Mouse (Mus musculus): ENCODE measurements around the gene Snx9. TPM values are rescaled to one million over a fixed set of nuclear protein-coding genes. Genes with fewer than 3 reads are reported as not detected.
A peak's percentile ranks its signal among the peaks of the same experiment; 100 is the strongest.

Gene Snx9
- polyA plus RNA-seq, 1 experiment from 2014 or later: 12.9 TPM

DNA sequence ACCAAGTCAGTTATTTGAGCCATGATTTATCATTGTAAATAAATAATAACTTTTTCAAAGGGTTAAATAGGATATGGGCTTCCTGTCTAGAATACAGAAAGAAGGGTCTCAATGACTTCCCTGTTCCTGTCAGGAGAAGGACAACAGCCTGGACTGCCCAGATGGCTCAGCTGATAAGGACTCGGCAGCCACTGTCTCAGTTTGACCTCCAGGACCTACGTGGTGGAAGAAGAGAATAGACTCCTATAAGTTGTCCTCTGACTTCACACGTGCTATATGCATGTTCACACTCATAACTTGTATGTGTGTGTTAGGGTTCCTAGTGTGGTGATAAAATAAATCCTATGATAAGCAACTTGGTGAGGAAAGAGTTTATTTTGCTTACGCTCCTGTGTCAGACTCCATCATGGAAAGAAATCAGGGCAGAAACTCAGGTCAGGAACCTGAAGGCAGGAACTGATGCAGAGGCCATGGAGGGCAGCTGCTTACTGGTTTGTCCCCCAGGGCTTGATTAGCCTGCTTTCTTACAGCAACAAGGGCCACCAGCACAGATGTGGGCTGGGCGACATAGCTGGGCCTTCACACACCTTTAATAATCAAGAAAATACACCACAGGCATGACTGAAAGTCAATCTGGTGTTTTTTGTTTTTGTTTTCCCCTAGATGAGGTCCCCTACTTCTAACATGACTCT, 1.4 kb upstream of the Snx9 start:
- H3K4me1 ChIP-seq: peaks cover 34% of the 10 kb centered on the region
- H3K4me3 ChIP-seq: no peak overlapping the region
- H3K27me3 ChIP-seq (ENCODE audit: poor library complexity, severe bottlenecking): no peaks in the 10 kb centered on the region
- DNase-seq (ENCODE audit: extremely low spot score, low spot score): no peak
- peak overlapping the region; percentile 99 for H3K27ac ChIP-seq
- no peaks in the 10 kb centered on the region for H3K9me3 ChIP-seq
- 89% methylated on average over 5 of the region's 5 CpGs for WGBS
- H3K36me3 ChIP-seq (replicated peaks): no peaks in the 10 kb centered on the region

DNA sequence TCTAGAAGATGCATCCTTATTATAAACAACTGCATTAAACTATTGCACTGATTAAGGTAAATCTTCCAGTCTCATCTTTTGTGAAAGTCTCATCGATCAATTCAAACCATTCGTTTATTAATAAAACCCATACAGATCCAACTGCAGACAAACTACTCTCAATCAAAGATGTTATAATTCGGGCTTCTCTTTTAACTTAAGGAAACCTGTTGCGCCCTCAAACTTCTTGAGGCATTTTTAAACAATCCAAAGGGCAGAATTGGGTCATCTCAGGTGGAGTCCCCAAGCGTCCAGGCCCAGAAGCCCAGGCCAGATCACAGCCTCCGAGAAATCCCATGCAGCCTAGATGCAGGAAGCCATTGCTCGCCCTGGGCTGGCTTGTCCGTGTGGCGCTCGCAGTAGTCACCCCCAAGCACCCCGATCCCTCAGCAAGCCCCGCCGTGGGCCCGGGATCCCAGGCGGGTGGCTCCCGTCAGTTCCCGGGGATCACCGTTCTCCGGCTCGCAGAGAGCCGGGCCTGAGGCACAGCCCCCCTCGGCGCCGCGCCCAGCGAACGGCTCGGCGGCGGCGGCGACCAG, 490 bp upstream of the Snx9 start:
- WGBS: 6% methylated on average over 32 of the region's 32 CpGs
- H3K27ac ChIP-seq: peak overlapping the region; percentile 99
- peaks cover 42% of the 10 kb centered on the region for H3K4me1 ChIP-seq
- no peaks in the 10 kb centered on the region for H3K36me3 ChIP-seq (replicated peaks)
- H3K4me3 ChIP-seq: peak overlapping the region; percentile 84
- peak; percentile 69 for DNase-seq (ENCODE audit: extremely low spot score, low spot score)
- no peaks in the 10 kb centered on the region for H3K27me3 ChIP-seq (ENCODE audit: poor library complexity, severe bottlenecking)
- no peaks in the 10 kb centered on the region for H3K9me3 ChIP-seq

DNA sequence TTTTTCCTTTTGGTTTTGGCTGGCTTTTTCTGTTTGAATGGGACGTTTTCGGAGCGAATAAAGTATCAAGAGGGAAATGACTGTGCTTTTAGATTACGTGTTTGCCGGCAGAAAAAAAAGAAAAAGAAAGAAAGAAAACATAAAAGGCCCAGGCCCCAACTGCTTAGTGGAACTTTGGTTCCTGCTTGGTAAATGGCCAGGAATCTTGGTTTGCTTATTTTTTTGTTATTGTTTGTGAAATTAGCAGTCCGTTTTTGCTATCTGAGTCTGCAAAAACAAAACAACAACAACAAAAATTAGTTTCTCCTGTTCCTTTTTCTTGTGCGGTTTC, 779 bp downstream of the Snx9 start:
- Histone ChIP-seq H3K27ac (peak overlapping the region; percentile 99), H3K4me1 (peaks cover 49% of the 10 kb centered on the region), H3K27me3 (ENCODE audit: poor library complexity, severe bottlenecking) (no peaks in the 10 kb centered on the region), H3K4me3 (peak overlapping the region; percentile 84), H3K36me3 (replicated peaks) (no peaks in the 10 kb centered on the region), H3K9me3 (no peaks in the 10 kb centered on the region)
- WGBS: under 1% methylated on average over 7 of the region's 7 CpGs
- DNase-seq (ENCODE audit: extremely low spot score, low spot score): no peak

DNA sequence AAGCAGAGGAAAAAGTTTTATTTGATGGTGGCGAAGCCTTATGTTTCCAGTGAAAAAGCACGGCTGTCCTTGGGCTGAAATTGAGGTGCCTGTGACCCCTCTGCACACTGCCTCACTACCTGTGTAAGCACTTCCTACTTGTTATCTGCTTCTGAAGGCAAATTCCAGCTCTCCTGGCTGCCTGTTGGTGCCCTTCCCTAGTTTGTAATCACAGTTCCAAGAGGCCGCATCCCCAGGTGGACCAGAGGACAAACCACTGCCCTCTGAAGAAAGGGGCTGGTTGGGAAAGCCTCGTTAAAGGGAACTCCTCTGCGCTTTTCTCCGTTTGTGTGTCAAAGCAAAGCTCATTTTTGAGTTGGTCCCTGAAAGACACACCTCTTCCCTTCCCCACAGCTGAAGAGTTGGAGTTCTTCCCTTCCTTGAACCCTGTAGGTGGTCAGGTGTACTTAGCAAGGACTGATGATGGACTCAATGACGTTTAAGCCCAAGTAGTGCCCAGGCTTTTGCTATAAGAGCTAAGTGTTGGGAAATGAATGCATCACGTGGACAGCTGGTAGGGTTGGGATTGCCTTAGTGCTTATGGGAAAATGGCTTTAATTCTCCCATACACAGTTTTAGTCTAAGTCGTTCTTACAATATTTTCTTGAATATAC, 2.0 kb downstream of the Snx9 start:
- Histone ChIP-seq H3K27ac (no peak overlapping the region), H3K4me3 (peak overlapping the region; percentile 84; the same call in 1 of the 2 replicates), H3K27me3 (ENCODE audit: poor library complexity, severe bottlenecking) (no peaks in the 10 kb centered on the region), H3K36me3 (replicated peaks) (no peaks in the 10 kb centered on the region), H3K4me1 (peaks cover 49% of the 10 kb centered on the region), H3K9me3 (no peaks in the 10 kb centered on the region)
- 75% methylated on average over 9 of the region's 9 CpGs for WGBS
- no peak for DNase-seq (ENCODE audit: extremely low spot score, low spot score)

DNA sequence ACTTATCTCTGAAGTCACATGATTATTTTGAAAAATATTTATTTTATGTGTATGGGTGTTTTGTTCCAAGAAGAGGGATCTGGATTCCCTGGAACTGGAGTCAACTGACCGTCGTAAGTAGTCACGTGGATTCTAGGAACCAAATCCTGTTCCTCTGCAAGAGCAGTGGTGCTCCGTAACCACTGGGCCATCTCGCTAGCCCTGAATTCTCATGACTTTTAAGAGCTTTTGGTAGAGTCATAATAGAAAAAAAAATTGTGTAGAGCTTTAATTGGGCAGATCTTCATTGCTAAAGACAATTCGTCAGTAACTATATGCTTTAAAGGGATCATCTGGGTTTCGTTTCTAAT, 2.5 kb downstream of the Snx9 start:
- 96% methylated on average over 7 of the region's 7 CpGs for WGBS
- Histone ChIP-seq H3K9me3 (no peaks in the 10 kb centered on the region), H3K4me1 (peaks cover 49% of the 10 kb centered on the region)

DNA sequence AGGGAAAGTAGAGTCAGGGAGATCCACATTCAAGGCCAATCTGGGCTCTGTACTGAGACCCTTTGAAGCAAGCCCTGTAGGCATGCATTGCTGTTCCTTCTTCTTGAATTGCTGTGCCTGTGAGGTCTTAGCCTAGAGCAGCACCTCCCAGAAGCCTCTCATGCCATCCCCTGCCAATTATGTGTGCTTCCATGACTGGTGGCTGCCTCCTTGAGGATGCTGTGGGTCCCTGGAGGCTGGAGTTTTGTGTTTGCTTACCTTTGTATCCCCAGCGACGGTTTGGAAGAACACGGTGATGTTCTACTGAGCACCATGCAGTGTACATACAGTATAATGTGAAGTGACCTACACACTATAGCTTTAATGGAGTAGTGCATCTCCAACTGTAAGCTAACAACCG, 4.2 kb downstream of the Snx9 start:
- Histone ChIP-seq H3K4me1 (peaks cover 54% of the 10 kb centered on the region), H3K36me3 (replicated peaks) (no peaks in the 10 kb centered on the region), H3K4me3 (no peak overlapping the region), H3K9me3 (no peaks in the 10 kb centered on the region), H3K27me3 (ENCODE audit: poor library complexity, severe bottlenecking) (no peaks in the 10 kb centered on the region), H3K27ac (no peak overlapping the region)
- WGBS: 90% methylated on average over 4 of the region's 4 CpGs
- DNase-seq (ENCODE audit: extremely low spot score, low spot score): no peak

More for the DNA sequence above, 2.5 kb downstream of the Snx9 start:
- Histone ChIP-seq H3K4me3 (no peak overlapping the region), H3K27me3 (ENCODE audit: poor library complexity, severe bottlenecking) (no peaks in the 10 kb centered on the region), H3K36me3 (replicated peaks) (no peaks in the 10 kb centered on the region), H3K27ac (no peak overlapping the region)
- no peak for DNase-seq (ENCODE audit: extremely low spot score, low spot score)

DNA sequence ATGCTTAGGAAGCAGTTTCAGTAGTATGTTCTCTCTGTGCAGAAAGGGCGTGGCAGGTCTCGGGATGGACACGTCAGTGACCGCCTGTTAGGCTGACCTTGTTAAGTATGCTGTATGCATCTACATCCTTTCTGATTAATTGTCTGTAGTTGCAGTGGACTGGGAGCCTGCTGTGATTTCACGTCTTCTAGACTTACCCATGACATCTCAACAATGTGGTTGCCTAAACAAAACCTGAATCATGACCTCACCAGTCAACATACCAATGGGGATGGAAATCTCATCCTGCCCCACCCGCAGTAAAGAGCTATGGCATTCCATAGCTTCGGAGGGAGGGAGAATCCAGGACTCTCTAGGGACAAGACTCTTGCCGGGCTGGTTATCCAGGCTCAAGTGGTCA, 5.0 kb downstream of the Snx9 start:
- no peak for DNase-seq (ENCODE audit: extremely low spot score, low spot score)
- H3K36me3 ChIP-seq (replicated peaks): no peaks in the 10 kb centered on the region
- H3K4me1 ChIP-seq: peaks cover 49% of the 10 kb centered on the region

DNA sequence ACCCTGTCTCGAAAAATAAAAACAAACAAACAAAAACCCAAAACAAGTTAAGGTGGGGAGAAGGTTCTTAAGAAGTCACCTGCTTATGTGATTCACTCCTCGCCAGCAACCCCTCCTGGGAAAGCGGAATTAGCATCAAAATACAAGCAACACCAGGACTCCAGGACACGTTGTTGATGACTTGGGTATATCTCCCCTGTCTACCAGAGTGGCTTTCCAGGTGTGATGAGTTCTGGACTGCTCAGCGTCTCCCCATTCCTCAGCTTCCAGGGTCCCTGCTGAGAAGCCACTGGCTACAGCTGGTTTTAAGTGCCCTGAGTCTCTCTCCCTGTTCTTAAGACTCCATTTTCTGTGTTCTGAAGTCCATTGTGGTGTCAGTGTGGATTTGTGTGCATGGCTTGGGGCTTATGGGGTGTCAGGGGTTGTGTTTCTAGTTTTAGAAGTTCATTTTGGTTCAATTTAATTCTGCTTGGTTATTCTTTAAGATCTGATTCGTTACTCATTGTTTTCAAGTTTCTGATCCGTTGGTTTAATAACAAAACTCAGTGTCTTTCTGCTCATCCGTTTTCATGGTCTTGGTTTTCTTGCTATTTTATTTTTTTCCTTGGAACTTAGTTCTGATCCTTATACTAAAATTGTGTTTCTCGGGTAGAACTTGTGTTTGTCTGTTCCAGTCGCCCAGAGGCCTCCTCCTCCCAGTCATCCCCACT, 7.7 kb downstream of the Snx9 start:
- Histone ChIP-seq H3K4me1 (peaks cover 40% of the 10 kb centered on the region), H3K4me3 (peak overlapping the region; percentile 35), H3K9me3 (no peaks in the 10 kb centered on the region), H3K27ac (peak overlapping the region; percentile 82), H3K27me3 (ENCODE audit: poor library complexity, severe bottlenecking) (no peaks in the 10 kb centered on the region), H3K36me3 (replicated peaks) (0 out of 2 replicates have a peak, but pooled peaks cover 2% of the 10 kb centered on the region)
- DNase-seq (ENCODE audit: extremely low spot score, low spot score): no peak
- 69% methylated on average over 10 of the region's 10 CpGs for WGBS

More for the DNA sequence above, 5.0 kb downstream of the Snx9 start:
- H3K4me3 ChIP-seq: no peak overlapping the region
- 84% methylated on average over 8 of the region's 8 CpGs for WGBS
- no peak overlapping the region for H3K27ac ChIP-seq
- no peaks in the 10 kb centered on the region for H3K9me3 ChIP-seq
- no peaks in the 10 kb centered on the region for H3K27me3 ChIP-seq (ENCODE audit: poor library complexity, severe bottlenecking)

DNA sequence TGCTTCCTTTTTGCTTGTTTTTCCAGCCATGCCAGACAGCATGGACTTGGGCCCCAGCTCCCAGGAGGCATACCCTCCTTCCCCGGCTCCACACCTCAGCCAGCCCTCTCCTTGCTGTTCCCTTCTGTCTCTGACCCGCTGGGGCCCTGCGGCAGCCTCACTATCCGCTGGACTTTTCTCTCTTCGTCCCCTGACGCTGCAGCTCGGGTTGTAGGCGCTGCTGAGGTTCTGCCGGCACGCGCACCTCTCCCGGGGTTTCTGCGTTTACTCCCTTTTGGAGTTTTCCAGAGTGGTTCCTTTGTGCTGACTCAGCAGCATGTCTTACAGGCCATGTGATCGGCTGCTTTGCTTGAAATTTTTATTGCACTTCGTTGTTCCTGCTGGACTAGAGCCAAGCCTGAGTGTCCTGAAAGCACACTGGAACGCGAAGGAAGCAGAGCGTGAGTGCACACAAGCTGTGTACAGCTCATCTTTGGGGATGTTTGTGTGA, 8.3 kb downstream of the Snx9 start:
- H3K4me3 ChIP-seq: peak overlapping the region; percentile 35

DNA sequence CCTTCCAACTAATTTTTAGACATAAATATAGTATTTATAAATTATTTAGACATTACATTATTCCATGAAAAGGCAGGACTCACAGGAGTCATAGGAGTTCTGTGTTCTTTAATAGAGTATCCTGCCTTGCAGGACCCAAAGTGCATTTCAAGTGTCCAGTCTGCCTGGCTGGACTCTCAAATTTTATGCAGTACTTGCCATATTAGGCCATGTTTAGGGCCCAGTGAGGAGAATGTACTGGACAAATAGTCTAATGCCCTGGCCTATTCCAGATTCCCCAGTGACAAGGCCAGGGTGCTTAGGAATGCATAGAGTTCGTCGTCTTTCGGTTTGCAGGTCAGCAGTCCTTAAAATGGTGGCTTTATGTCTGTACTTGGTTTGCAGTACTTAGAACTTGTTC, 8.9 kb downstream of the Snx9 start:
- DNase-seq (ENCODE audit: extremely low spot score, low spot score): no peak
- Histone ChIP-seq H3K9me3 (no peaks in the 10 kb centered on the region), H3K27ac (no peak overlapping the region), H3K4me3 (no peak overlapping the region), H3K27me3 (ENCODE audit: poor library complexity, severe bottlenecking) (no peaks in the 10 kb centered on the region), H3K36me3 (replicated peaks) (0 out of 2 replicates have a peak, but pooled peaks cover 10% of the 10 kb centered on the region), H3K4me1 (peaks cover 34% of the 10 kb centered on the region)
- 91% methylated on average over 3 of the region's 3 CpGs for WGBS

More for the DNA sequence above, 8.3 kb downstream of the Snx9 start:
- 45% methylated on average over 18 of the region's 18 CpGs for WGBS
- DNase-seq (ENCODE audit: extremely low spot score, low spot score): peak; percentile 38
- Histone ChIP-seq H3K27me3 (ENCODE audit: poor library complexity, severe bottlenecking) (no peaks in the 10 kb centered on the region), H3K4me1 (peaks cover 39% of the 10 kb centered on the region), H3K27ac (peak overlapping the region; percentile 82), H3K36me3 (replicated peaks) (0 out of 2 replicates have a peak, but pooled peaks cover 8% of the 10 kb centered on the region), H3K9me3 (no peaks in the 10 kb centered on the region)

DNA sequence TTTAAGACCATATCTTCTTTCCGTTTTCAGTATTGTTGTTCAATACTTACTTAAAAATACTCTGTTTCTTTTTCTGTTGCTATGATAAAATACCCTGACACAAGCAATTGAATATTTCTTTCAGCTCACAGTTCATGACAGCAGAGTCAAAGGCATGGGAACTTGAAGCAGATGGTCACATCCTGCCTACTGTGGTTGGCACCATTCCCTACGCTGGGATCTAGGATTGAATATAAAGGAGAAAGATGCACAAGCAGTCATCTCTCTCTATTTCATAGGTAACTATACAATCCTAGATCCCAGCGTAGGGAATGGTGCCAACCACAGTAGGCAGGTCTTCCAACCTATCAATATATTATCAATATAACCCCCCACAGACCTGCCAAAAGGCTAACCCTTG, 9.3 kb downstream of the Snx9 start:
- H3K4me1 ChIP-seq: peaks cover 29% of the 10 kb centered on the region
- no peak overlapping the region for H3K4me3 ChIP-seq
- 99% methylated on average over 3 of the region's 3 CpGs for WGBS
- no peaks in the 10 kb centered on the region for H3K9me3 ChIP-seq
- H3K27me3 ChIP-seq (ENCODE audit: poor library complexity, severe bottlenecking): no peaks in the 10 kb centered on the region
- 0 out of 2 replicates have a peak, but pooled peaks cover 10% of the 10 kb centered on the region for H3K36me3 ChIP-seq (replicated peaks)
- no peak for DNase-seq (ENCODE audit: extremely low spot score, low spot score)
- H3K27ac ChIP-seq: no peak overlapping the region

DNA sequence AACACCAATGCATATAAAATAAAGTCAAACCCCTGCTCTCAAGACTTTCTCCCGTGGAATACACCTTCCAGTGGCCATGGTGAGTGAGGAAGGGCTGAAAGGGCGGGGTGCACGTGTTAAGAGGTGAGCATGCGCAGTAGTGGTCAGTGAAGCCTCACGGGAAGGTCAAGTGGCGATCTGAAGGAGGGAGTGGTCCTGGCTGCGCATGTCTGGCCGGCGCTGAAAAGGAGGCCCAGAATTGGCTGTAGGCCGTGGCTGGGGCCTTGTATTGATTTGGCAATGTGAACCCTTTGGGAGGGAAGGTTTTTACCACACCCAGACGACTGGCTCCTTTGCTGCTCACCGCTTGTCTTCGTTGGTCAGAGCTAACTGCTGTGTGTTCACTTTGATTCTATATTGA, 12.8 kb downstream of the Snx9 start:
- Histone ChIP-seq H3K27ac (no peak overlapping the region), H3K36me3 (replicated peaks) (0 out of 2 replicates have a peak, but pooled peaks cover 10% of the 10 kb centered on the region), H3K4me1 (peaks cover 18% of the 10 kb centered on the region), H3K4me3 (no peak overlapping the region), H3K27me3 (ENCODE audit: poor library complexity, severe bottlenecking) (no peaks in the 10 kb centered on the region), H3K9me3 (no peaks in the 10 kb centered on the region)
- DNase-seq (ENCODE audit: extremely low spot score, low spot score): no peak
- WGBS: 97% methylated on average over 13 of the region's 13 CpGs

Data from forebrain, embryonic 10.5 days (tissue).